Mouse (Mus musculus) skeletal muscle tissue, adult 2 months (tissue): ENCODE data around the gene Gm10406.
"Not testable (repeated sequence)": the region's sequence is repeated elsewhere in the genome, so short reads cannot be mapped to it uniquely, and the experiment has no call there.

Experiments used
- DNase-seq: peaks from one replicate; pipeline ENCODE4 v3.0.0-alpha.2; 2012; ENCODE audit warnings: low read depth, low spot score

The Gm10406 gene

DNA sequence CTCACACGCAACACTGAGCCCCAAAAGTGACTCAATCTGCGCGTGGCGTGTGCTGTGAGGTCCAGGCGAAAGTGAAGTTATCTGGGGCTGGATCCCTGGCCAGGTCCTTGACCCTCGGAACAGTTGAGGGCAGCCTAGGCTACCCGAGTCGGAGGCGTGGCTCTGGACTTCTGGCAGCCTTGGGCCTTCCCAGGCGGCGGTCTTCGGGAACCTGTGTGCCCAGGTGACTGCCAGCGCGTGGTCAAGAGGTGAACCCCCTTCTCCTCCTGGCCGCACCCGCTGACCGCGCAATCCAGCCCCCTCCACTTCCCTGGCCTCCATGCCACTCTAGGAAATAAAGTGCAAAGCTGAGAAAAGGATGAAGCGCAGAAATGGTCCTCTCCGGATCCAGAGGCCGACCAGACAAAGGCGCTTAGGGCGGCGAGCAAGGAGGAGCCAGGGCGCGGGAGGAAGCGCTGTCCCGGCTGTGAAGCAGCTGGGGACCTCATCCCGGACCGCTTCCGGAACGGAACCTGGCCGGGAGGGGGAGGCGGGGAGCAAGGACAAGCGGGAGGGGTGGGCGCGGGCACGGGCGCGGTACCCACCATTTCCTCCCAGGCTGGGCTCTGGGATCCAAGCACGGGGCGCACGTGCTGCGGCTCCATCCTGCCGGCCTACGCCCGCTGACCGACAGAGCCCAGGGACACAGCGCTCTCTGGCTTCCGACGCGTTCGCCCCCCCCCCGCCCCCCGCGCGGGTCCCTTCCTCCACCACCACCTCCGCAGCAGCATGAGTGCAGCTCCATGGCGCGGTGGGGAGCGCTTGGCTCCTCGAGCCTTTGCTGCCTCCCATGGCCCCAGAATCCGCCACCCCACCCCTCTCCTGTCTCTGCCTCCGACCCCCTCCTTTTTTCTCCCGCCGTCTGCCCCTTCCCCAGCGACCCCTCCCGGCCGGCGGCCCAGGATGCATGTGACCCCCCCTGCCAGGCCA, at the start of gene Gm10406:
TSS of gene Gm10406 (minus strand) at position 669 of the 969 bp plus-strand sequence.
- DNase-seq: not testable (repeated sequence)

DNA sequence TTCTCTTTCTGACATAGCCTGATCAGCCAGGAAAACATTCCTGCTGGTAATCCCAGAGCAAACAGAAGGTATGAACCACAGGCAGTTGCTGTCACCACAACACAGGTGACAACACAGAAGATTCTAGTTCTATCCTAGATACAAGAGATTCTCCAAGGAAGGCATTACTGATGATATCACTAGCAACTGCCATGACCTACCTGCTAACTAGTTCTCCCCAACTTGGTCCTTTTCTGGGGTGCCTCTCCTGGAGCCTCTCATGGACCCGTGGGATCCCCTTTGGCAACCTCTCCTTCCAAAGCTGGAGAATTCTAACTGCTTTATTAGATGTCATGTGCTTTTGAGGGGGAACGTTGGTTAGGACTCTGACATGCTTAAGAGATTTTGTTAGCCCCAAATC, 17.6 kb upstream of the Gm10406 start, which contains the start of gene Gm3685:
TSS of gene Gm3685 (minus strand) at position 101 of the 400 bp plus-strand sequence.
- DNase-seq: not testable (repeated sequence)

DNA sequence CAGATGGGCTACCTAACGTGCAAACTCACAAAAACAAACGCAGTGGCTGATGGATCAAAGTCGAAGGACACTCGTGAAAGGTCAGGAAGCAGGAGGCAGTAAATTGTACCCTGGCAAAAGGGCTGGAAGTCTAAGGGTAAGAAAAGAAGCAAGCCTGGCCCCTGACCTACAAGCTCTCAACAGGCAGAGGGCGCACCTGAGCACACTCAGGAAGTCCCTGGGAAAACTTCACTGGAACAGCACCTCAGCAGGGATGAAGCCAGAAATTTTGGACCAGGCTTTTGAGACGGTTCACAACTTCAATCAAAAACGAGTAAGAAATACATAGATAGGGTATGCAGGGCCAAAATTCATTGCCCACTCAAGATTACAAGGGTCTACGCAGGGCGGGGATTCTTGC, 975 bp downstream of the Gm10406 start:
- DNase-seq: not testable (repeated sequence)

DNA sequence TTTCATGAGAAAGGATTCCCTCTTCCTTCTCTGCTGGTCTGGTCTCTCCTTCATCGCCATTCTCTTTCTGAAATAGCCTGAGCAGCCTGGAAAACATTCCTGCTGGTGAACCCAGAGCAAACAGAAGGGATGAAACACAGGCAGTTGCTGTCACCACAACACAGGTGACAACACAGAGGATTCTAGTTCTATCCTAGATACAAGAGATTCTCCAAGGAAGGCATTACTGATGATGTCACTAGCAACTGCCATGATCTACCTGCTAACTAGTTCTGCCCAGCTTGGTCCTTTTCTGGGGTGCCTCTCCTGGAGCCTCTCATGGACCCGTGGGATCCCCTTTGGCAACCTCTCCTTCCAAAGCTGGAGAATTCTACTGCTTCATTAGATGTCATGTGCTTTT, 53.5 kb downstream of the Gm10406 start, which contains the start of gene Gm6356:
TSS of gene Gm6356 (minus strand) at position 101 of the 400 bp plus-strand sequence.
- DNase-seq: not testable (repeated sequence)
